Mouse (Mus musculus) gastrocnemius, postnatal 25 days (tissue): ENCODE results near the gene Cdip1. TPM values are rescaled to one million over a fixed set of nuclear protein-coding genes. Genes with fewer than 3 reads are reported as not detected.
"Not testable (repeated sequence)": the region's sequence is repeated elsewhere in the genome, so short reads cannot be mapped to it uniquely, and the experiment has no call there.

ENCODE experiments used
- DNase-seq: peaks from one replicate; pipeline ENCODE4 v3.0.0; 2022
- total RNA-seq, 2 experiments: library from RNA; stranded (reverse); gene quantifications; 1 replicate in 1 of 2; 2 replicates in 1 of 2; pipeline ENCODE4 v1.2.3; 2021

The Cdip1 gene
- total RNA-seq, 2 experiments from 2014 or later, result 70.1 to 76.9 TPM

GRCm38 (mm10) chr16:4773289-4773970, 16.7 kb downstream of the Cdip1 start:
- DNase-seq, result peak; percentile 35

- DNase-seq, result no peak
These were observed 21.4 kb downstream of the Cdip1 start for GRCm38 (mm10) chr16:4768719-4769118.

- peak; percentile 45 for DNase-seq
These were observed 22.9 kb downstream of the Cdip1 start for GRCm38 (mm10) chr16:4767012-4767790.

GRCm38 (mm10) chr16:4765852-4766251, 24.2 kb downstream of the Cdip1 start:
- no peak for DNase-seq

- no peak for DNase-seq
These were observed 26.8 kb downstream of the Cdip1 start for GRCm38 (mm10) chr16:4763276-4763675.

- DNase-seq, result no peak
These were observed 27.7 kb downstream of the Cdip1 start for GRCm38 (mm10) chr16:4762437-4762836.

- DNase-seq, result not testable (repeated sequence)
These were observed 33.3 kb downstream of the Cdip1 start for GRCm38 (mm10) chr16:4756660-4757335.

- DNase-seq, result no peak
These were observed 36.0 kb downstream of the Cdip1 start for GRCm38 (mm10) chr16:4754045-4754444.

GRCm38 (mm10) chr16:4752155-4752554, 37.9 kb downstream of the Cdip1 start:
- no peak for DNase-seq

- no peak for DNase-seq
These were observed 47.9 kb downstream of the Cdip1 start for GRCm38 (mm10) chr16:4742186-4742585.

GRCm38 (mm10) chr16:4739994-4740393, 50.1 kb downstream of the Cdip1 start:
- no peak for DNase-seq

GRCm38 (mm10) chr16:4736262-4736661, 53.8 kb downstream of the Cdip1 start:
- no peak for DNase-seq

- DNase-seq, result no peak
These were observed 59.2 kb downstream of the Cdip1 start for GRCm38 (mm10) chr16:4730776-4731358.

GRCm38 (mm10) chr16:4727963-4728362, 62.1 kb downstream of the Cdip1 start:
- DNase-seq, result no peak

GRCm38 (mm10) chr16:4727526-4727925, 62.6 kb downstream of the Cdip1 start:
- no peak for DNase-seq

GRCm38 (mm10) chr16:4726528-4727128, 63.5 kb downstream of the Cdip1 start:
- DNase-seq, result no peak

- DNase-seq, result peak; percentile 93
These were observed 64.1 kb downstream of the Cdip1 start, which contains the start of gene Hmox2 for GRCm38 (mm10) chr16:4725780-4726527. TSS of gene Hmox2 (plus strand) at chr16:4726361.

- DNase-seq, result no peak
These were observed 64.8 kb downstream of the Cdip1 start for GRCm38 (mm10) chr16:4725266-4725665.

GRCm38 (mm10) chr16:4722915-4723209, 67.2 kb downstream of the Cdip1 start:
- DNase-seq, result no peak

- no peak for DNase-seq
These were observed 67.8 kb downstream of the Cdip1 start for GRCm38 (mm10) chr16:4722128-4722914.
